Mouse (Mus musculus): ENCODE data around the gene Tceal7. TPM values are rescaled to one million over a fixed set of nuclear protein-coding genes. Genes with fewer than 3 reads are reported as not detected.
A peak's percentile ranks its signal among the peaks of the same experiment; 100 is the strongest.
"Not testable (repeated sequence)": the region's sequence is repeated elsewhere in the genome, so short reads cannot be mapped to it uniquely, and the experiment has no call there.

The Tceal7 gene
- polyA plus RNA-seq, 1 experiment from 2014 or later = 0.49 TPM

GRCm38 (mm10) chrX:136267720-136268119, 53.1 kb downstream of the Tceal7 start:
- H3K36me3 ChIP-seq (ENCODE audit: control insufficient read depth, insufficient read depth, low read length) = no peaks in the 10 kb centered on the region; the same call in 1 of the 2 replicates
- no peak overlapping the region for H3K9ac ChIP-seq (ENCODE audit: low read length)
- no peak for DNase-seq (ENCODE audit: low spot score)
- 0 out of 2 replicates have a peak, but pooled peaks cover 2% of the 10 kb centered on the region for H3K4me1 ChIP-seq (replicated peaks; ENCODE audit: control insufficient read depth, insufficient read depth, low read length)
- no peak overlapping the region for H3K4me2 ChIP-seq (ENCODE audit: low read length)
- H3K9me3 ChIP-seq (ENCODE audit: control insufficient read depth, low read length) = no peaks in the 10 kb centered on the region
- no peak overlapping the region for H3K27ac ChIP-seq (ENCODE audit: low read depth)
- no peak overlapping the region for H3K4me3 ChIP-seq (ENCODE audit: low read depth, low read length)
- no peaks in the 10 kb centered on the region for H3K27me3 ChIP-seq (replicated peaks; ENCODE audit: control insufficient read depth, insufficient read depth, low read length)
- ATAC-seq (replicated peaks; ENCODE audit: low FRiP score, low TSS enrichment, low read depth) = no peak
- WGBS = 42% methylated on average over 5 of the region's 5 CpGs

- DNase-seq (ENCODE audit: low spot score) (no peak), ATAC-seq (replicated peaks; ENCODE audit: low FRiP score, low TSS enrichment, low read depth) (no peak)
- Histone ChIP-seq H3K27me3 (replicated peaks; ENCODE audit: control insufficient read depth, insufficient read depth, low read length) (no peaks in the 10 kb centered on the region), H3K9ac (ENCODE audit: low read length) (no peak overlapping the region), H3K4me2 (ENCODE audit: low read length) (no peak overlapping the region), H3K27ac (ENCODE audit: low read depth) (no peak overlapping the region), H3K4me3 (ENCODE audit: low read depth, low read length) (no peak overlapping the region), H3K36me3 (ENCODE audit: control insufficient read depth, insufficient read depth, low read length) (no peaks in the 10 kb centered on the region; the same call in 1 of the 2 replicates), H3K4me1 (replicated peaks; ENCODE audit: control insufficient read depth, insufficient read depth, low read length) (0 out of 2 replicates have a peak, but pooled peaks cover 2% of the 10 kb centered on the region), H3K9me3 (ENCODE audit: control insufficient read depth, low read length) (no peaks in the 10 kb centered on the region)
- 42% methylated on average over 4 of the region's 4 CpGs for WGBS
Observed at GRCm38 (mm10) chrX:136268173-136268572, 53.6 kb downstream of the Tceal7 start.

GRCm38 (mm10) chrX:136269743-136270392, 55.3 kb downstream of the Tceal7 start, which contains the start of gene Bex3:
TSS of gene Bex3 (plus strand) at chrX:136270253.
- H3K36me3 ChIP-seq (ENCODE audit: control insufficient read depth, insufficient read depth, low read length); H3K9me3 ChIP-seq (ENCODE audit: control insufficient read depth, low read length); H3K27me3 ChIP-seq (replicated peaks; ENCODE audit: control insufficient read depth, insufficient read depth, low read length); H3K4me1 ChIP-seq (replicated peaks; ENCODE audit: control insufficient read depth, insufficient read depth, low read length); H3K27ac ChIP-seq (ENCODE audit: low read depth); DNase-seq (ENCODE audit: low spot score): not testable (repeated sequence)
- Histone ChIP-seq H3K4me3 (ENCODE audit: low read depth, low read length) (peak within 1 kb of the TSS; percentile 41), H3K4me2 (ENCODE audit: low read length) (peak within 1 kb of the TSS; percentile 44), H3K9ac (ENCODE audit: low read length) (peak within 1 kb of the TSS; percentile 50)
- peak; percentile 94 for ATAC-seq (replicated peaks; ENCODE audit: low FRiP score, low TSS enrichment, low read depth)
- WGBS = 22% methylated on average over 14 of the region's 30 CpGs

GRCm38 (mm10) chrX:136270393-136271111, 56.0 kb downstream of the Tceal7 start:
- ATAC-seq (replicated peaks; ENCODE audit: low FRiP score, low TSS enrichment, low read depth) = peak; percentile 66
- not testable (repeated sequence) for H3K27ac ChIP-seq (ENCODE audit: low read depth); H3K36me3 ChIP-seq (ENCODE audit: control insufficient read depth, insufficient read depth, low read length); H3K4me1 ChIP-seq (replicated peaks; ENCODE audit: control insufficient read depth, insufficient read depth, low read length); H3K27me3 ChIP-seq (replicated peaks; ENCODE audit: control insufficient read depth, insufficient read depth, low read length); DNase-seq (ENCODE audit: low spot score); H3K9me3 ChIP-seq (ENCODE audit: control insufficient read depth, low read length)
- Histone ChIP-seq H3K4me3 (ENCODE audit: low read depth, low read length) (peak overlapping the region; percentile 41), H3K9ac (ENCODE audit: low read length) (peak overlapping the region; percentile 50), H3K4me2 (ENCODE audit: low read length) (peak overlapping the region; percentile 44)
- WGBS = 0% methylated on average over 1 of the region's 60 CpGs

- Histone ChIP-seq H3K36me3 (ENCODE audit: control insufficient read depth, insufficient read depth, low read length) (no peaks in the 10 kb centered on the region; the same call in 1 of the 2 replicates), H3K27ac (ENCODE audit: low read depth) (no peak overlapping the region), H3K4me3 (ENCODE audit: low read depth, low read length) (no peak overlapping the region), H3K9ac (ENCODE audit: low read length) (no peak overlapping the region), H3K9me3 (ENCODE audit: control insufficient read depth, low read length) (no peaks in the 10 kb centered on the region), H3K4me1 (replicated peaks; ENCODE audit: control insufficient read depth, insufficient read depth, low read length) (0 out of 2 replicates have a peak, but pooled peaks cover 2% of the 10 kb centered on the region), H3K27me3 (replicated peaks; ENCODE audit: control insufficient read depth, insufficient read depth, low read length) (no peaks in the 10 kb centered on the region), H3K4me2 (ENCODE audit: low read length) (no peak overlapping the region)
- DNase-seq (ENCODE audit: low spot score) (no peak), ATAC-seq (replicated peaks; ENCODE audit: low FRiP score, low TSS enrichment, low read depth) (no peak)
- 12% methylated on average over 3 of the region's 3 CpGs for WGBS
Observed at GRCm38 (mm10) chrX:136274542-136274941, 60.0 kb downstream of the Tceal7 start.

GRCm38 (mm10) chrX:136275386-136275785, 60.8 kb downstream of the Tceal7 start:
- Histone ChIP-seq H3K9me3 (ENCODE audit: control insufficient read depth, low read length) (no peaks in the 10 kb centered on the region), H3K27me3 (replicated peaks; ENCODE audit: control insufficient read depth, insufficient read depth, low read length) (no peaks in the 10 kb centered on the region), H3K4me2 (ENCODE audit: low read length) (no peak overlapping the region), H3K4me1 (replicated peaks; ENCODE audit: control insufficient read depth, insufficient read depth, low read length) (0 out of 2 replicates have a peak, but pooled peaks cover 2% of the 10 kb centered on the region), H3K36me3 (ENCODE audit: control insufficient read depth, insufficient read depth, low read length) (no peaks in the 10 kb centered on the region; the same call in 1 of the 2 replicates), H3K4me3 (ENCODE audit: low read depth, low read length) (no peak overlapping the region), H3K9ac (ENCODE audit: low read length) (no peak overlapping the region), H3K27ac (ENCODE audit: low read depth) (no peak overlapping the region)
- ATAC-seq (replicated peaks; ENCODE audit: low FRiP score, low TSS enrichment, low read depth) (no peak), DNase-seq (ENCODE audit: low spot score) (no peak)
- WGBS = 50% methylated on average over 3 of the region's 3 CpGs

Small RNAs within 50 kb of the gene (microRNA-seq; reads per million reads assigned to microRNA genes)
- not detected for gene Mir6383

Other genes with a start within 250 kb of the Tceal7 start
- 85.0 and 86.0 TPM in 2 replicates for gene Arxes2, start 221.0 kb upstream of the Tceal7 start, polyA plus RNA-seq (2014; fragmentation: Nextera tagmentation; extraction: Ambion mirVana)
- 35.9 and 40.5 TPM in 2 replicates for gene Arxes1, start 181.4 kb upstream of the Tceal7 start, polyA plus RNA-seq (2014; fragmentation: Nextera tagmentation; extraction: Ambion mirVana)
- gene Bex2, start 146.5 kb upstream of the Tceal7 start, polyA plus RNA-seq (2014; fragmentation: Nextera tagmentation; extraction: Ambion mirVana) = 132 and 146 TPM in 2 replicates
- 0.09 and 0.15 TPM in 2 replicates for gene Nxf3, start 129.5 kb upstream of the Tceal7 start, polyA plus RNA-seq (2014; fragmentation: Nextera tagmentation; extraction: Ambion mirVana)
- 190 and 192 TPM in 2 replicates for gene Bex4, start 75.8 kb upstream of the Tceal7 start, polyA plus RNA-seq (2014; fragmentation: Nextera tagmentation; extraction: Ambion mirVana)
- 199 and 214 TPM in 2 replicates for gene Tceal8, start 42.4 kb upstream of the Tceal7 start, polyA plus RNA-seq (2014; fragmentation: Nextera tagmentation; extraction: Ambion mirVana)
- 1.2 and 1.8 TPM in 2 replicates for gene Tceal5, start 10.9 kb upstream of the Tceal7 start, polyA plus RNA-seq (2014; fragmentation: Nextera tagmentation; extraction: Ambion mirVana)
- gene Bex1, start 734 bp downstream of the Tceal7 start, polyA plus RNA-seq (2014; fragmentation: Nextera tagmentation; extraction: Ambion mirVana) = 206 and 236 TPM in 2 replicates
- gene Tceal9, start 30.3 kb downstream of the Tceal7 start, polyA plus RNA-seq (2014; fragmentation: Nextera tagmentation; extraction: Ambion mirVana) = 628 and 670 TPM in 2 replicates
- gene Bex3, start 55.5 kb downstream of the Tceal7 start, polyA plus RNA-seq (2014; fragmentation: Nextera tagmentation; extraction: Ambion mirVana) = 460 and 504 TPM in 2 replicates

Measured in intestine, embryonic 14.5 days (tissue).